Mouse (Mus musculus) T-helper 1 cell (primary cell): ENCODE measurements at regions not wholly inside any gene's neighbourhood (a gene's known extent, or its start where the extent isn't known, plus 50 kb on each side); places are given as distances from the start of the nearest gene placed in this dataset.

Experiments
- in situ Hi-C: fragments of 300-600 bp; cut with MboI, MseI; formaldehyde crosslinking; loops from one replicate; pipeline ENCODE4 v1.15.1; 2025; ENCODE audit warnings: high pct_unique_total_duplicates

DNA sequence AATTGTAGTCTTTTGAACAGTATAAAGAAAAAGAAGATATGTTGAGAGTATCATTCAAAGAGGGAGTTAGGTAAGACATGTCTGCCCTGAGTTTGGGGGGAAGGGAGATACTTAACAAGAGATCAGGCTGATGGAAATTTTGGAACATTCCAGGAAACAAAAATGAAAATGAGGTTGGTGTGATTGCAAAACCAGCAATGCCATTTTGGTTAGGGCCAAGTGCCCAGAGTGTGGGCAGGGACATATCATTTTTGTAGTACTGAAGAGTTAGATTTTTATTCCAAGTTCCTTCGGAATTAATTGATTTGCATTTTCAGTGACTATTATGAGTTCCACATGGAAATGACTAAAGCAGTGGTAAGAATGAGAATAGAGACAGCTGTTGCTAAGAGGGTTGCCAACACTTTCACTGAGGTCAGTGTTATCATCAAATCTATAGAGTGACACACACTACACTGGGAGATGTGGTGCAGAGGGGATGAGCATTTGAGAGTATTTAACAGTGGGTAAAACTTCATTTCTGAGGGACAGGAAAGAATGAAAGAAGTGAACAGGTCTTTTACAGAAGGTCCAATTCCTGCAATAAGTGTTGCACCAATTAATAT, 105.1 kb upstream of the Erbb4 start:
- in situ Hi-C loops = no loop called here

DNA sequence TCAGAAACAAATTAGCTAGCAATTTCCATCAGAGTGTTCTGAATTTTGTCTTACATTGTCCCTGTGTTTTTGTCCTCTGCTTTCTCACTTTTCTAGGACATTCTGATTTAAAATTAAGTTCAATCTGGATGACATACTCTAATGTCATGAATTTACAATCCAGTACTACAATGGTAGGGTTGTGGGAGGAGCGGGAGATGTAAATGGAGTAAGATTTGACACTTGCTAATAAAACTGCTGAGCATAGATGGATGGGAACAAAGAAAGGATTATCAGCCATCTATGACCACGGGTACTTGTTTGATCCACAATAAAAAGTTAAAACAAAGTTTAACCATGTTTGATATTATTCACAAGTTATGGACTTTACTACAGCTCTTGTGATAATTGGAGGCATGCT, 94.9 kb upstream of the Erbb4 start:
- in situ Hi-C loops = no loop called here

DNA sequence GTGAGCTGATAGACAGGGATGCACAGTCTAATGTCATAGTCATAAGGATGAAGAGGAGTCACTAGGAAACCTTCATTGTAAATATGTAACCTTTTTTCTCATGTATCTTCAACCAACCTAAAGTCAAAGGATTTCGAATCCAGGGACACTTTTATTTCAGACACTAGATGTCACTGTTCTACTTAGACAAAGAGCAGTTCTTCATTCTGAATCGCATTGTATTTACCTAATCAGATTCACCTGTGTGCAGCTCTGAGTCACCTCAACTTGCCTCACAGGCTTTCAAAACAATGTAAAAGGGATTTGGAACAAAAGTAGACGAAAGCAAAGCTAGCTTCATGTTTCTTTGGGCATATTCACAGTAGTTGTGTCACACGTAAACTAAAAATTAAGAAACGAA, 57.3 kb upstream of the Erbb4 start:
- in situ Hi-C loops = no loop called here
